Mouse (Mus musculus) stomach, postnatal 0 days (tissue): Measurements from ENCODE around the gene Urgcp.

Experiments used
- CTCF ChIP-seq: IDR thresholded peaks from 2 replicates; pipeline ENCODE4 v1.5.1; 2016; ENCODE audit warnings: antibody characterized with exemption, low read depth, mild to moderate bottlenecking, moderate library complexity
- EP300 ChIP-seq: optimal IDR thresholded peaks from 2 replicates; pipeline ENCODE3; 2016; ENCODE audit warnings: antibody characterized with exemption

- TF ChIP-seq CTCF (peak; percentile 65), EP300 (no peak)
Measured at GRCm38 (mm10) chr11:5782199-5782944, 20.2 kb upstream of the Urgcp start.
